Mouse (Mus musculus) urinary bladder, postnatal 36 days (tissue): ENCODE data around the gene Dgat2.

Experiments used
- DNase-seq, 2 experiments: peaks; one replicate each; pipeline ENCODE4 v3.0.0; 2022; ENCODE audit warnings: low spot score in 2 of 2, mixed read lengths in 1 of 2

The Dgat2 gene

GRCm38 (mm10) chr7:99140511-99140910, 42.0 kb downstream of the Dgat2 start:
- DNase-seq: no peak

GRCm38 (mm10) chr7:99139841-99140491, 42.6 kb downstream of the Dgat2 start:
- DNase-seq: no peak

- no peak for DNase-seq
These were observed 45.0 kb downstream of the Dgat2 start for GRCm38 (mm10) chr7:99137541-99137940.

GRCm38 (mm10) chr7:99136789-99137188, 45.7 kb downstream of the Dgat2 start:
- DNase-seq: no peak

- no peak for DNase-seq
These were observed 48.6 kb downstream of the Dgat2 start for GRCm38 (mm10) chr7:99133811-99134402.

- no peak for DNase-seq
These were observed 49.9 kb downstream of the Dgat2 start for GRCm38 (mm10) chr7:99132597-99132996.

- DNase-seq: no peak
These were observed 50.6 kb downstream of the Dgat2 start for GRCm38 (mm10) chr7:99131819-99132353.

- DNase-seq: no peak
These were observed 53.6 kb downstream of the Dgat2 start for GRCm38 (mm10) chr7:99128965-99129364.

GRCm38 (mm10) chr7:99128020-99128950, 54.2 kb downstream of the Dgat2 start:
- no peak for DNase-seq

- DNase-seq: no peak
These were observed 56.5 kb downstream of the Dgat2 start for GRCm38 (mm10) chr7:99126057-99126456.

- DNase-seq: no peak
These were observed 59.9 kb downstream of the Dgat2 start for GRCm38 (mm10) chr7:99122651-99123050.

- DNase-seq: no peak
These were observed 61.5 kb downstream of the Dgat2 start for GRCm38 (mm10) chr7:99120865-99121521.

GRCm38 (mm10) chr7:99120082-99120481, 62.4 kb downstream of the Dgat2 start:
- DNase-seq: no peak

- DNase-seq: no peak
These were observed 65.7 kb downstream of the Dgat2 start for GRCm38 (mm10) chr7:99116781-99117180.

GRCm38 (mm10) chr7:99114006-99114726, 68.4 kb downstream of the Dgat2 start:
- DNase-seq: peak; percentile 38 to 69

GRCm38 (mm10) chr7:99107566-99107965, 75.0 kb downstream of the Dgat2 start:
- no peak for DNase-seq

GRCm38 (mm10) chr7:99106714-99107270, 75.7 kb downstream of the Dgat2 start:
- DNase-seq: no peak
